ENCODE assay signal across 8 mouse cellular contexts in the genomic region with DNA sequence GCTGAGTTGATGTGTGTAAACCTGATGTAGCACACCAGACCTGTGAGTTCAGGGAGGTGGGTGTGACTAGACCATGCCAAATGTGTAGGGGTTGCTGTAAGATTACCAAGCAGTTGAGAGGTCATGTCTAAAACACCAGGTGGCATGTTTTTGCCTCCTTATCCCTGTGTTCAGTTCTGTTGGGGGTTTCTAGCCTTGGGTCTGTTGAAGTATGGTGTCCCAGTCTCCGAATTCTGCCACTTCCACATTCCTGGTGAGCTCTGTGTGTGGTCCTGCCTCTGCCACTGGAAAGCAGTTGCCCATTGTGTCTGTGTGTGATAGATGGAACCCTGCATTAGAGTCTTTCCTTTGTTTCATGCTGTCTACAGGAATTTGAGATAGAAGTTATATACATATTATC. TPM values are rescaled to one million over a fixed set of nuclear protein-coding genes. Genes with fewer than 3 reads are reported as not detected.
DNase-seq lines count a peak whose midpoint lies in the region; ATAC-seq lines count a peak whose summit lies in the region.

No protein-coding gene starts in this region.

- no peak for ATAC-seq in kidney, embryonic 16.5 days (ENCODE audit: low FRiP score, low TSS enrichment)
- no peak for ATAC-seq in forebrain, embryonic 11.5 days (replicated peaks; ENCODE audit: low FRiP score)
- no peak for ATAC-seq in limb, embryonic 15.5 days (ENCODE audit: insufficient number of reproducible peaks, low FRiP score, low TSS enrichment, low read depth)

- no peak overlapping the region for H3K27ac ChIP-seq in kidney, embryonic 16.5 days (ENCODE audit: low read length)
- H3K27ac ChIP-seq in forebrain, embryonic 11.5 days (ENCODE audit: low read depth, low read length), result no peak overlapping the region
- no peak overlapping the region for H3K27ac ChIP-seq in limb, embryonic 15.5 days

- H3K4me1 ChIP-seq in kidney, embryonic 16.5 days (ENCODE audit: insufficient read depth, low read length), result peaks cover 21% of the 10 kb centered on the region
- peaks cover 7% of the 10 kb centered on the region; the same call in 1 of the 2 replicates for H3K4me1 ChIP-seq in forebrain, embryonic 11.5 days (replicated peaks; ENCODE audit: control insufficient read depth, insufficient read depth, low read length)
- peaks cover 17% of the 10 kb centered on the region; the same call in 1 of the 2 replicates for H3K4me1 ChIP-seq in limb, embryonic 15.5 days

- no peak for DNase-seq in kidney, postnatal 36 days
- no peak for DNase-seq in forebrain, embryonic 11.5 days (ENCODE audit: low spot score)
- peak; percentile 70 for DNase-seq in retina, postnatal 1 day
- no peak for DNase-seq in cerebellum, adult 8-10 months
- no peak for DNase-seq in layer of hippocampus, adult 8-10 months (ENCODE audit: low spot score in 2 of 2)
- no peak for DNase-seq in right cerebral cortex, postnatal 4 days

- no peaks in the 10 kb centered on the region for H3K27me3 ChIP-seq in kidney, embryonic 16.5 days (ENCODE audit: insufficient read depth, low read length)
- no peaks in the 10 kb centered on the region for H3K27me3 ChIP-seq in forebrain, embryonic 11.5 days (ENCODE audit: control insufficient read depth, insufficient read depth, low read length)
- H3K27me3 ChIP-seq in limb, embryonic 15.5 days, result no peaks in the 10 kb centered on the region

- WGBS in kidney, embryonic 16.5 days, result 16% methylated on average over 1 of the region's 1 CpGs
- 42% methylated on average over 1 of the region's 1 CpGs for WGBS in forebrain, embryonic 11.5 days
- 32% methylated on average over 1 of the region's 1 CpGs for WGBS in limb, embryonic 15.5 days

- H3K36me3 ChIP-seq in kidney, embryonic 16.5 days (ENCODE audit: insufficient read depth, low read length), result no peaks in the 10 kb centered on the region; the same call in 1 of the 2 replicates
- no peaks in the 10 kb centered on the region for H3K36me3 ChIP-seq in forebrain, embryonic 11.5 days (ENCODE audit: control insufficient read depth, insufficient read depth, low read length)
- H3K36me3 ChIP-seq in limb, embryonic 15.5 days, result no peaks in the 10 kb centered on the region

- no peaks in the 10 kb centered on the region for H3K9me3 ChIP-seq in kidney, embryonic 16.5 days (ENCODE audit: low read length)
- H3K9me3 ChIP-seq in forebrain, embryonic 11.5 days (ENCODE audit: control insufficient read depth, low read length), result no peaks in the 10 kb centered on the region
- H3K9me3 ChIP-seq in limb, embryonic 15.5 days, result no peaks in the 10 kb centered on the region

- peak overlapping the region; percentile 81 for H3K4me3 ChIP-seq in kidney, embryonic 16.5 days (ENCODE audit: low read length)
- peak overlapping the region; percentile 64; the same call in 1 of the 2 replicates for H3K4me3 ChIP-seq in forebrain, embryonic 11.5 days (ENCODE audit: low read depth, low read length)
- H3K4me3 ChIP-seq in limb, embryonic 15.5 days, result peak overlapping the region; percentile 92

- H3K4me2 ChIP-seq in kidney, embryonic 16.5 days (replicated peaks; ENCODE audit: low read depth, low read length), result peak overlapping the region; percentile 70
- H3K4me2 ChIP-seq in forebrain, embryonic 11.5 days (ENCODE audit: low read depth, low read length, severe bottlenecking), result peak overlapping the region; percentile 64; the same call in 1 of the 2 replicates
- H3K4me2 ChIP-seq in limb, embryonic 15.5 days, result peak overlapping the region; percentile 71

- peak overlapping the region; percentile 95 for H3K9ac ChIP-seq in kidney, embryonic 16.5 days (replicated peaks; ENCODE audit: low read length)
- no peak overlapping the region for H3K9ac ChIP-seq in forebrain, embryonic 11.5 days (ENCODE audit: low read length)
- H3K9ac ChIP-seq in limb, embryonic 15.5 days, result no peak overlapping the region

RNA-seq across cellular contexts. Expression of gene Aco1, which starts 1.7 kb away (rescaled TPM):
- 89.4 and 91.0 TPM in 2 replicates for polyA plus RNA-seq in kidney, embryonic 16.5 days (2015; fragmentation: Nextera tagmentation; extraction: Ambion mirVana)
- polyA plus RNA-seq in forebrain, embryonic 11.5 days (2014; fragmentation: Nextera tagmentation; extraction: Ambion mirVana), result 63.8 and 66.8 TPM in 2 replicates
- polyA plus RNA-seq in limb, embryonic 15.5 days (2015; fragmentation: Nextera tagmentation; extraction: Ambion mirVana), result 40.8 and 43.5 TPM in 2 replicates
- total RNA-seq in layer of hippocampus, adult 8-10 months (2022), result 10 to 100 TPM; 26.7 to 29.9 (median 28.5) TPM
